Mouse (Mus musculus) olfactory bulb, adult 2 months (tissue): Measurements from ENCODE around the gene Tspo2.

Experiments used
- CTCF ChIP-seq: fragments of 200-500 bp; IDR thresholded peaks from 2 replicates; pipeline ENCODE4 v1.5.1; 2012; ENCODE audit warnings: low read depth, mild to moderate bottlenecking, low read length, moderate library complexity; ENCODE audit not compliant: insufficient read depth
- POLR2A ChIP-seq: fragments of 200-500 bp; IDR thresholded peaks from 2 replicates; pipeline ENCODE4 v1.6.1; 2012; ENCODE audit warnings: mild to moderate bottlenecking, low read depth, low read length, moderate library complexity; ENCODE audit not compliant: insufficient read depth

DNA sequence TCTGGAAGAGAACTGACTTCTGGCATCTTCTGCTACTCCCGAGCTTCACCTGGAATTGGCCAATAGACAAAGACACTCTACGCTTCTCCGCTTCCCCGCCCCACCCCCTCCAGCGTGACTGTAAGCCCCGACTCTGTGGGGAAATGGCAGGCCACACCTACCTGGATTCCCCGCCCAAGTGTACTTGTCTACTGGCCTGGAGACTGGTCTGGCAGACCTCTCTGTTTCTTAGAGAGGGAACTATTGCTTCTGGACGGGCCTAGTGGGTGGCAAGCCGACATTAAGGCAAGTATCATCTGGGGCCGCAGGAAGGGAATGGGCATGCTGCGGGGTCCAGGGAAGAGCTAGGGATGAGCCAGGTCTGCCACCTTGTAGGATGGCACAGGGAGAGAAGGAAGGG is 3.4 kb upstream of the Tspo2 start, which contains the start of gene Unc5cl:
- TF ChIP-seq CTCF, result no peak
- TF ChIP-seq POLR2A, result no peak
